Mouse (Mus musculus): ENCODE measurements around the gene P2ry2. TPM values are rescaled to one million over a fixed set of nuclear protein-coding genes. Genes with fewer than 3 reads are reported as not detected.

P2ry2 gene
- 4.5 TPM for polyA plus RNA-seq (2012; fragmentation: generic; extraction: Trizol)
- long read RNA-seq, experiment 1, transcript P2ry2-201 (3 exons, 3,011 nt), result major isoform, 7 of 9 reads
- long read RNA-seq, experiment 1, partial matches to known transcripts, result 0 of 9 reads
- long read RNA-seq, experiment 1, other reads (novel, unspliced or antisense), result 1 of 9 reads
- long read RNA-seq, experiment 2, transcript P2ry2-201 (3 exons, 3,011 nt), result major isoform, 92 of 101 reads
- long read RNA-seq, experiment 2, partial matches to known transcripts, result 0 of 101 reads
- long read RNA-seq, experiment 2, other reads (novel, unspliced or antisense), result 3 of 101 reads

- TF ChIP-seq MAX (IDR thresholded peaks at IDR 0.05), result no peak
- no peak for TF ChIP-seq MYOD1 (IDR thresholded peaks at IDR 0.05; ENCODE audit: control insufficient read depth, insufficient read length, low read depth)
- TF ChIP-seq CEBPB (IDR thresholded peaks at IDR 0.05; ENCODE audit: low read depth), result no peak
- no peak for TF ChIP-seq MYOG (IDR thresholded peaks at IDR 0.05; ENCODE audit: control insufficient read depth, extremely low read depth, insufficient read length)
- TF ChIP-seq FOSL1 (IDR thresholded peaks at IDR 0.05; ENCODE audit: insufficient read depth, low read length, poor library complexity, severe bottlenecking), result no peak
- no peak for TF ChIP-seq CTCF (IDR thresholded peaks at IDR 0.05; ENCODE audit: control insufficient read depth, insufficient read depth, insufficient read length)
- no peak for TF ChIP-seq USF1 (IDR thresholded peaks at IDR 0.05; ENCODE audit: low read depth)
- Histone ChIP-seq H3K79me3 (ENCODE audit: low read depth) (no peaks in the 10 kb centered on the region), H3K36me3 (ENCODE audit: control insufficient read depth, insufficient read depth) (no peaks in the 10 kb centered on the region), H3ac (ENCODE audit: control insufficient read depth, insufficient read length, low read depth) (peak within 1 kb of the TSS; percentile 45), H3K79me2 (ENCODE audit: control insufficient read depth, insufficient read depth) (no peaks in the 10 kb centered on the region), H3K27me3 (ENCODE audit: control insufficient read depth, insufficient read depth, insufficient read length) (no peaks in the 10 kb centered on the region), H3K4me3 (ENCODE audit: insufficient read depth, poor library complexity, severe bottlenecking) (peak within 1 kb of the TSS; percentile 21)
Observed at GRCm38 (mm10) chr7:101012541-101012940, at the start of gene P2ry2. Gene P2ry2 (minus strand): TSS chr7:101012866.

- Histone ChIP-seq H3K79me3 (ENCODE audit: low read depth) (no peaks in the 10 kb centered on the region), H3K79me2 (ENCODE audit: control insufficient read depth, insufficient read depth) (no peaks in the 10 kb centered on the region), H3ac (ENCODE audit: control insufficient read depth, insufficient read length, low read depth) (no peak overlapping the region), H3K4me3 (ENCODE audit: insufficient read depth, poor library complexity, severe bottlenecking) (no peak overlapping the region), H3K27me3 (ENCODE audit: control insufficient read depth, insufficient read depth, insufficient read length) (no peaks in the 10 kb centered on the region), H3K36me3 (ENCODE audit: control insufficient read depth, insufficient read depth) (no peaks in the 10 kb centered on the region)
- no peak for TF ChIP-seq CTCF (IDR thresholded peaks at IDR 0.05; ENCODE audit: control insufficient read depth, insufficient read depth, insufficient read length)
- TF ChIP-seq CEBPB (IDR thresholded peaks at IDR 0.05; ENCODE audit: low read depth), result no peak
- no peak for TF ChIP-seq MYOG (IDR thresholded peaks at IDR 0.05; ENCODE audit: control insufficient read depth, extremely low read depth, insufficient read length)
- no peak for TF ChIP-seq MYOD1 (IDR thresholded peaks at IDR 0.05; ENCODE audit: control insufficient read depth, insufficient read length, low read depth)
- TF ChIP-seq USF1 (IDR thresholded peaks at IDR 0.05; ENCODE audit: low read depth), result no peak
- no peak for TF ChIP-seq MAX (IDR thresholded peaks at IDR 0.05)
- no peak for TF ChIP-seq FOSL1 (IDR thresholded peaks at IDR 0.05; ENCODE audit: insufficient read depth, low read length, poor library complexity, severe bottlenecking)
Observed at GRCm38 (mm10) chr7:101062246-101062645, 49.6 kb upstream of the P2ry2 start.

GRCm38 (mm10) chr7:101061381-101061780 lies 48.7 kb upstream of the P2ry2 start:
- no peak overlapping the region for H3ac ChIP-seq (ENCODE audit: control insufficient read depth, insufficient read length, low read depth)
- TF ChIP-seq MYOD1 (IDR thresholded peaks at IDR 0.05; ENCODE audit: control insufficient read depth, insufficient read length, low read depth), result no peak
- TF ChIP-seq CEBPB (IDR thresholded peaks at IDR 0.05; ENCODE audit: low read depth), result no peak
- no peak for TF ChIP-seq FOSL1 (IDR thresholded peaks at IDR 0.05; ENCODE audit: insufficient read depth, low read length, poor library complexity, severe bottlenecking)
- TF ChIP-seq MAX (IDR thresholded peaks at IDR 0.05), result no peak
- no peak for TF ChIP-seq MYOG (IDR thresholded peaks at IDR 0.05; ENCODE audit: control insufficient read depth, extremely low read depth, insufficient read length)
- peak; percentile 45 for TF ChIP-seq CTCF (IDR thresholded peaks at IDR 0.05; ENCODE audit: control insufficient read depth, insufficient read depth, insufficient read length)
- no peak for TF ChIP-seq USF1 (IDR thresholded peaks at IDR 0.05; ENCODE audit: low read depth)
- no peaks in the 10 kb centered on the region for H3K79me3 ChIP-seq (ENCODE audit: low read depth)
- no peak overlapping the region for H3K4me3 ChIP-seq (ENCODE audit: insufficient read depth, poor library complexity, severe bottlenecking)
- H3K79me2 ChIP-seq (ENCODE audit: control insufficient read depth, insufficient read depth), result no peaks in the 10 kb centered on the region
- H3K36me3 ChIP-seq (ENCODE audit: control insufficient read depth, insufficient read depth), result no peaks in the 10 kb centered on the region
- no peaks in the 10 kb centered on the region for H3K27me3 ChIP-seq (ENCODE audit: control insufficient read depth, insufficient read depth, insufficient read length)

- no peaks in the 10 kb centered on the region for H3K27me3 ChIP-seq (ENCODE audit: control insufficient read depth, insufficient read depth, insufficient read length)
- no peaks in the 10 kb centered on the region for H3K79me3 ChIP-seq (ENCODE audit: low read depth)
- TF ChIP-seq USF1 (IDR thresholded peaks at IDR 0.05; ENCODE audit: low read depth), result no peak
- TF ChIP-seq FOSL1 (IDR thresholded peaks at IDR 0.05; ENCODE audit: insufficient read depth, low read length, poor library complexity, severe bottlenecking), result no peak
- TF ChIP-seq MYOD1 (IDR thresholded peaks at IDR 0.05; ENCODE audit: control insufficient read depth, insufficient read length, low read depth), result no peak
- TF ChIP-seq MAX (IDR thresholded peaks at IDR 0.05), result no peak
- no peak for TF ChIP-seq MYOG (IDR thresholded peaks at IDR 0.05; ENCODE audit: control insufficient read depth, extremely low read depth, insufficient read length)
- no peak for TF ChIP-seq CEBPB (IDR thresholded peaks at IDR 0.05; ENCODE audit: low read depth)
- TF ChIP-seq CTCF (IDR thresholded peaks at IDR 0.05; ENCODE audit: control insufficient read depth, insufficient read depth, insufficient read length), result no peak
- no peaks in the 10 kb centered on the region for H3K36me3 ChIP-seq (ENCODE audit: control insufficient read depth, insufficient read depth)
- H3K79me2 ChIP-seq (ENCODE audit: control insufficient read depth, insufficient read depth), result no peaks in the 10 kb centered on the region
- H3ac ChIP-seq (ENCODE audit: control insufficient read depth, insufficient read length, low read depth), result no peak overlapping the region
- no peak overlapping the region for H3K4me3 ChIP-seq (ENCODE audit: insufficient read depth, poor library complexity, severe bottlenecking)
Observed at GRCm38 (mm10) chr7:101060476-101060875, 47.8 kb upstream of the P2ry2 start.

GRCm38 (mm10) chr7:101059188-101059587 lies 46.5 kb upstream of the P2ry2 start:
- no peaks in the 10 kb centered on the region for H3K36me3 ChIP-seq (ENCODE audit: control insufficient read depth, insufficient read depth)
- no peak overlapping the region for H3K4me3 ChIP-seq (ENCODE audit: insufficient read depth, poor library complexity, severe bottlenecking)
- TF ChIP-seq MYOG (IDR thresholded peaks at IDR 0.05; ENCODE audit: control insufficient read depth, extremely low read depth, insufficient read length) (no peak), FOSL1 (IDR thresholded peaks at IDR 0.05; ENCODE audit: insufficient read depth, low read length, poor library complexity, severe bottlenecking) (no peak), USF1 (IDR thresholded peaks at IDR 0.05; ENCODE audit: low read depth) (no peak), MYOD1 (IDR thresholded peaks at IDR 0.05; ENCODE audit: control insufficient read depth, insufficient read length, low read depth) (no peak), CTCF (IDR thresholded peaks at IDR 0.05; ENCODE audit: control insufficient read depth, insufficient read depth, insufficient read length) (no peak), CEBPB (IDR thresholded peaks at IDR 0.05; ENCODE audit: low read depth) (no peak), MAX (IDR thresholded peaks at IDR 0.05) (no peak)
- H3K27me3 ChIP-seq (ENCODE audit: control insufficient read depth, insufficient read depth, insufficient read length), result no peaks in the 10 kb centered on the region
- no peaks in the 10 kb centered on the region for H3K79me3 ChIP-seq (ENCODE audit: low read depth)
- H3ac ChIP-seq (ENCODE audit: control insufficient read depth, insufficient read length, low read depth), result no peak overlapping the region
- no peaks in the 10 kb centered on the region for H3K79me2 ChIP-seq (ENCODE audit: control insufficient read depth, insufficient read depth)

Data from C2C12 (cell line).